Mouse (Mus musculus): ENCODE results near the gene Dnajb14.
"Not testable (repeated sequence)": the region's sequence is repeated elsewhere in the genome, so short reads cannot be mapped to it uniquely, and the experiment has no call there.

Gene Dnajb14

DNA sequence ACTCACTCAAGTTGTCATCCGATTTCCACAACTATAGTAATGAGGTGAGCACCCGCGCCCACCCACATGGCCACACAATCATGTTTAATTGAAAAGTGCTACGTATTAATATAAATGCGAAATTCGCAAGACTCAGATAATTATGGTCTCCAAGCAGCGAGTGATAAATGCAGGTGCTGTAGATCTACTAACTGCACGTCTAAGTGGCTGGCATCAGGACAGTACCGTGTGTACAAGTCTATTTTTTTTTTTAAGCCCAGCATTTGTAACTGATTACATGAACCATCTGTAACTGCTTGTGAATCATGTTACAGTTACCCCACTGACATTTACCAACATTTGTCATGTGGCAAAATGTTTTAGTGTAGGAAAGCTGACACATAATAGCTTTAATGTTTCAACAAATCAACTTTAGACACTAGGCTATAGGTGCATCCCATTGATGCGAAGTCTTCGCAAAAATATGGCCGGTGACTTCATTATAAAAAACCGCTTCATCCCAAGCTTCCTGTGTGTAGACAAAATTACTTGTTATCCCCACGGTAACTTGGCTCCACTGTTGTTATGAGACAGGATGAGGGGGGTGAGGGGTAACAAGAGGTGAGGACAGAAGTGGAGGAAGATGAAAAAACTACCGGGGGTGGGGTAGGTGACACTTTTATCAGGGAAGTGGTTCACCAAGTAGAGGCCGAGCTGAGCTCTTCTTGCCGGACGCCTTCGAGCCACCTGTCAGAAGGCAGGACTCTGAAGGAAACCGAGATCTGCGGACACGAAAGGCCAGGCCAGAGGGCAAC, 3.9 kb upstream of the Dnajb14 start:
- no peak for DNase-seq (ENCODE audit: inconsistent ontology term)

DNA sequence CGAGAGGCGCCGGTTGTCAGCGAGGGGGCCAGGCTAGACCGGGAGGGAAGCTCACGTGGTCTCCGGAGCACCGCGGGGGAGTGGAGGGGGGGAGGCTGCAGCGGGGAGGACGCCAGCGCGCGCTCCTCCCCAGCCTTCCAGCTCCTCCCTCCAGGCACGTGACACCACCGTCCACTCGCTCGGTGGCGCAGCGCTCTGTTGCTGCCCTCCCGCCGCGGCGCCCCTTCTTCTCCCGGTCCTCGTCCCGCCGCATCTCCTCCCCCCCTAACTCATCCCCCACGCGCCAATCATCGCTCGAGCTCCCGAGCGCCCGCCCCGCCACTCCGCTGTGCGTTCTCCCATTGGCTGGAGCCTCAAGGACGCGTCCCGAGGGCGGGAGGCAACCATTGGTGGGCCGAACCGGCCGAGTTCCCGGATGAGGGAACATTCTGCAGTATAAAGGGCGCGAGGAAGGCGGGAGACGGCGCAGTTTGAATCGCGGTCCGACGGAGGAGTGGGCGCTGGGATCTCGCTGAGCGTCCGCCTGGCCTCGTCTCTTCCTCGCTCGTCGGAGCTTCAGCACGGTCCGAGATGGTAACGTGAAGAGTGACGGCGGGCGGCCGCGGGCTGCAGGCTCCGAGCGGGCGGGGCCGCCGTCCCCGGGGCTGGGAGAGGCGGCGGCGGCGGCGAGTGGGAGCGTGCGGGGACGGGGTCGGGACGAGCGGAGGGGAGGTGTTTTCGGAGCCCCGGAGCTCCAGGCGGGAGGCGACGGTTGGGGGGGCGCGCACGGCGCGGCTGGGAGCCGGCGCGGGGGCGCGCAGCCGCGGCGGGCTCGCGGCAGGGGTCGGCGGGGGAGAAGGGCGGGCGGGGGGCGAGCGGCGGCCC, 3.1 kb upstream of the Dnajb14 start, which contains the start of gene H2afz:
TSS of gene H2afz (plus strand) at position 364 of the 864 bp plus-strand sequence.
- DNase-seq (ENCODE audit: inconsistent ontology term), result peak; percentile 99

DNA sequence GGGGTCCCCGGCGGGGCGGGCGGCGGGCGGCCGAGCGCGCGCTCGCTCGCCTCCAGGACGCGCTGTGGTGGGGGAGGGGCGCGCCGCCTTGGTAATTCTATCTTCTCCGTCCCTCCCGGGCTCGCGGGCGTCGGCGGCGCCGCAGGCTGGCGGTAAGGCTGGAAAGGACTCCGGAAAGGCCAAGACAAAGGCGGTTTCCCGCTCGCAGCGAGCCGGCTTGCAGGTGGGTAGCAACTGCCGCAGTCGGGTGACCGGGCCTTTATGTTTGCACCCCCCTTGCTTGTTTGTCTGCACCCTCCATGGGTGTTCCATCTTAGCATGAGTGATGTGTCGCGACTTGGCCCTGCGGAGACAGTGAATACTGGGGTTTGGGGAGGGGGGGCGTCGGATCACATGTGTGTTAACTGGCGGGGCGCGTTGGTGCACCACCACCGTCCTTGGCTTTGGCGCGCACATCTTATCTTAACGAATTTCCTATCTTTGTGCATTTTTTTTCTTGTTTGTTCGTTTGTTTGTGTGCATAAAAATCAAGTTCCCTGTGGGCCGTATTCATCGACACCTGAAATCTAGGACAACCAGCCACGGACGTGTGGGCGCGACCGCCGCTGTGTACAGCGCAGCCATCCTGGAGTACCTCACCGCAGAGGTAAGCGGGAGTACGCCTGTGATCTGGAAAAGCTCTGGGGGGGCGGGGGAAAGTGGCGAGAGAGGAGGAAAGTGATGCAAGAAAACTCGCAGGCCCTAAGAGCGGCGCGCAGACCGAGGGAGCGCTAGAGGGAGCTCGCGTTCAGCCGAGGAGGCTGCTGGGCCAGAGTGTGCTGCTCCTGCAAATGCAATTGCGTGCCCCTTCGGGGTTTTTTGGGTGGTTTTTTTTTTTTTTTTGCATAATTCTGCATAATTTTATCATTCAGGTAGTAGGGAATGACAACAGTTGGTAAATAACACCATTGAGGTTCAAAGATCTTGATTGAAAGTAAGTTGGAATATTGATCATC, 2.2 kb upstream of the Dnajb14 start:
- DNase-seq (ENCODE audit: inconsistent ontology term), result peak; percentile 94

DNA sequence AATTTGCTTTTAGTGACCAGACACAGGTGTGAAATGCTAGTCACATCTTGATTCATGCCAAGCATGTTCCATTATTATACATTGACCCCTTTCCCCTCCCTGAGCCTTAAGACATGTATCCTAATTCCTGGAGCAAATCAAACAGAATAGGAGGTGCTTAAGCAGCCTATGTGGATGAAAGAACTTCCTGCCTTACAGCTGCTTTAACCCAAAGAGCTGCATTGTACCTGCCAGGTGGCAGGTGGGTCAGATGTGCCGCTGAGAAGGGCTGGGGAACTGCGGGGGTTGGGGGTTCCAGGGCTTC, 390 bp upstream of the Dnajb14 start:
- DNase-seq (ENCODE audit: inconsistent ontology term), result no peak

DNA sequence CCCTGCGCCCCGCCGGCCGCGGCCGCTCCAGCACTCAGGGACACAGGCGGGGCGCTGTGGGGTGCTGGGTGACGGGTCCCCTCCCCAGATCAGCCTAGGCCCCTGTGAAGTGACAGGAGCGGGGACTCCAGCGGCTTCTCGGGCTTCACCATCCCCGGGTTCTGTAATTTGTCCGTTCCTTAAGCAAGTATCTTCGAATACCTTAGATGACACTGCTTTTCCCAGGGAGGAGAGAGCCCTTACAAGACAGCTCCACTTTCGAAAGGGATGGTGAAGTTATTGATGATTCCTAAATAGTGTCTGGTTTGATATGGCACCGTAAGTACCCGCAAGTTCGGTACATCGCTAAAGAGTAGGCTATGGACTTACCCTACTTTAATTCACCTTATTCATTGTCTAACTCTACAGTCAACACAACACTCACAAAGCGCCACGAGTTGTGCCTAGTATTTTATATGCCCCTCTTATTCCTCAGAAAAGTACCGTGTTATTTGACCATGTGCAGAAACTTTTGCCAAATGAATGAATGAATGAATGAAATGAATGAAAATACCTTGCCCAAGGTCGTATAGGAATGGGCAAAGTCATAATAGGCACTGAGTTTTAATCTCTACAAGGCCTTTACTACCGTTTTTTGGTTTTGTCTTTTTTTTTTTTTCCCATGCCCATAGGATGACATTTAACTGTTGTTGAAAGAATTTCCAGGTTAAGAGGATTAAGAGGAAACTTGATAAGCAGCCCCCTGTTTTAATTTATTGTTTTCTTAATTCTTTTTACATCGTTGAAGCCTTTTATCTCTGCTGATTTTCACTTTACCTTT, 829 bp downstream of the Dnajb14 start:
- DNase-seq (ENCODE audit: inconsistent ontology term), result peak; percentile 45

DNA sequence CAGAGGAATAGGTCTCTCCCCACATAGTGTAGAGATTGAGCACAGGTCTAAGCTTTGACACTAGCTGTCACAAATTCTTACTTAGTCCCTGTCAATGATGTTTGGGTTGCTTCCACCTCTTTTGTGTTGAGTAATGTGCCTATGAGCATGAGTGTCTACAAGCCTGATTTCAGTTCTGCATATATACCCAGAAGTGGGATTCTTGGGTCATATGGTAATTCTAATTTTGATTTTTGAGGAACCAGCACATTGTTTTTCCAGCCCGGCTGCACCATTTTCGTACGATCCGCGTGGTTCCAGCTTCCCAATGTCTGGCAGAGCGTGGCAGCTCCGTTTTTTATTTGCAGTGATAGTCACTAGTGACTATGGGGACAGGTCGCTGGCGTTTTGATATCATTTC, 1.9 kb downstream of the Dnajb14 start:
- DNase-seq (ENCODE audit: inconsistent ontology term), result no peak

DNA sequence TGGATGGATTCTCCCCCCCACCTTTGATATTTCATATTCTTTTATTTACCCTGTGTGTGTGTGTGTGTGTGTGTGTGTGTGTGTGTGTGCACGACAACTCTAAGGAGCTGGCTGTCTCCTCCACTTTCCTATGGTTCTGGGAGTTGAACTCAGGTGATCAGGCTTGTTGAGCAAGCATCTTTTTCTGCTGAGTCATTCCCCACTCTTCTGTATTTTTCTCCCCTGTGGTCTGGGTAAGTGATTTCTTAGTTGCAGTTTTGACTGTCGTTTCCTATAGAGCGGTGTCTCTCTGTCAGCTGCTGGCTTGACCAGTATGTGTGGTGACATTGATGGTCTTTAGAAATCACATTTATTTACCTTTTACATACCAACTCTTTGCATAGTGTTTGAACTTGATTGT, 11.8 kb downstream of the Dnajb14 start:
- DNase-seq (ENCODE audit: inconsistent ontology term), result no peak

DNA sequence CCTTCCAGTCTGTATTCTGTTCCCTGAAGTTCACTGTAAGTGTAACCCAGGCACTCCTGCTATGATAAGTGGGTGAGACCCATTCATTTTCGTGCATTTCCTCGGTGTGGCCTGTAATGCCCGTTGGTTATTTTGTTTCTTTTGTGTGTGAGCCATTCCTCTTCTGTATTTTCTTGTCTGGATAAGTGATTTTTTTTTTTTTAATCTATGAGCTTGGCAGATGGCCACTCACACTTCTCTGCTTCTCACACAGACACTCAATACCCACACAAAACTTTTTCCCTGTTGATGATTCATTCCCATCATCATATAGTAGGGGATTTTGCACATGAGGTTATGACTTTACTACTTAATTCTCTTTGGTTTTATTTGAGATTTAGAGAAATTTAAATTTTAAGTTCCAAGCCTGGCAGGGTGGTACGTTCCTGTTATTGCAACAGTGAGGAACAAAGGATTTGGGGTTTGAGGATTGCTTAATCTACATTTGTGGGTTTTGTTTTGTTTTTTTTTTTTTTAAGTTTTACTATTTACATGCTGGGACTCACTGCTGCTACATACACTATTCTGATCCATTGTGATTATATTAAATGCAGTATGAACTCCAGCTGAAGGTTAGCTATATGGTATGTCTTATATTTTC, 12.8 kb downstream of the Dnajb14 start:
- DNase-seq (ENCODE audit: inconsistent ontology term), result no peak

DNA sequence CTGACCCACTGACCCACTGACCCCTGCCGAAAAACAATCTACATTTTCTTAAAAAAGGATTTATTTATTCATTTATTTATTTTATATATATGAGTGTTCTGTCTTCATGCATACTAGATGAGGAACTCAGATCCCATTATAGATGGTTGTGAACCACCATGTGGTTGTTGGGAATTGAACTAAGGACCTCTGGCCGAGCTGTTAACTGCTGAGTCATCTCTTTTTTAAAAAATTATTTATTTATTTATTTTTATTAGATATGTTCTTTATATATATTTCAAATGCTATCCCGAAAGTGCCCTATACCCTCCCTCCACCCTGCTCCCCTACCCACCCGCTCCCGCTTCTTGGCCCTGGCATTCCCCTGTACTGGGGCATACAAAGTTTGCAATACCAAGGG, 13.6 kb downstream of the Dnajb14 start:
- no peak for DNase-seq (ENCODE audit: inconsistent ontology term)

DNA sequence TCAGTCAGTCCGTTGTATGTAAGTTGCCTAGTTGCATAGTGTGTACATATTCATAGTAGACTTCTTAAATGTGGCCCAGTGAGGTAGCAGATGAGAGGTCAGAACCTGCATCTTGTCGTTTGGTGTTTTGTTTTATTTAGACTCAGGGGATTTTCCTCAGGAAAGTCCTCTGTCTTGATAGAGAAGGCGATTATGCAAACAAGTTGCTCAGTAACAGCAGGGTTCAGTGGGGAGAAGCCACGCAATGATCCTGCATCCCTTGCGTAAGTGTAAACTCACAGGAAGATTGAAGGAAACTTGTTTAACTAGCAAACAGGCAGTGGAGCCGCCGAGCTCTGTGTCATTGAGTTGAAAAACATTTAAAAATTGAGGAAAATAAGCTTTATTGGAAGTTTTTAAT, 20.5 kb downstream of the Dnajb14 start:
- no peak for DNase-seq (ENCODE audit: inconsistent ontology term)

DNA sequence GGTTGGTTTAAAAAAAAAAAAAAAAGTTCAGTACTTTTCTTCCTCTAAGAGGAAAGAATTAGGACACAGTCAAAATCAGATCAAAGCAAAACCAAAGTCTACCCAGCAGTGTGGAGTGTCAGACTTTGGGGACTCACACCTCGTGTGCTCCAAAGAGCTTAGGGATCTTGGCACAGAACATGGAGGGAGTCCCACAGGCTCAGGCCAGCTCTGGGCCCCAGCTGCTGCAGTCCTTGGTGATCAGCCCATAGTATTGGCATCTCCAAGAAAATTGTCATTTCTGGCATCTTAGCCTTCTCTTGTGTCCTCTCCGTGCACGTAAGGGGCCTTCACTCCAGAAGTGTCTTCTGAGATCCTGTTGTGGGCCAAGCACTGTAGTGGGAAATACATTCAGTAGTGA, 23.6 kb downstream of the Dnajb14 start:
- DNase-seq (ENCODE audit: inconsistent ontology term), result no peak

DNA sequence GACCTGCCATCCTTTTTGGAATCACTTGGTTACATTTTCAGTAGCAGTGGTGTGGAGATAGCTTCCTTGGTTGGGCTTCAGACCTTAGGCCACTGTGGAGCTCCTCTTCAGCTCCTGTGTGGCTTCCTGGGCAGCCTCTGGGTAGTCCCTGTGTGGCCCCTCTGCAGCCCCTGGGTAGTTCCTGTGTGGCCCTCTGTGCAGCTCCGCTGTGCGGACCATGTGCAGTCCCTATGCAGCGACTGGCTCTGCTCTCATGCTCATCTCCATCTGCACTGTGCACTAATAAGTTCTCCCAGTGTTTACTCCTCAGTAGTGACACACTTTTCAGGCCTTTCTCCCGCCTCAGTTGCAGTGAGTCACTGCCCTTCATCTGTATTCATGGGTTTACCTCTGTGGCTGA, 24.6 kb downstream of the Dnajb14 start:
- peak; percentile 22 for DNase-seq (ENCODE audit: inconsistent ontology term)

DNA sequence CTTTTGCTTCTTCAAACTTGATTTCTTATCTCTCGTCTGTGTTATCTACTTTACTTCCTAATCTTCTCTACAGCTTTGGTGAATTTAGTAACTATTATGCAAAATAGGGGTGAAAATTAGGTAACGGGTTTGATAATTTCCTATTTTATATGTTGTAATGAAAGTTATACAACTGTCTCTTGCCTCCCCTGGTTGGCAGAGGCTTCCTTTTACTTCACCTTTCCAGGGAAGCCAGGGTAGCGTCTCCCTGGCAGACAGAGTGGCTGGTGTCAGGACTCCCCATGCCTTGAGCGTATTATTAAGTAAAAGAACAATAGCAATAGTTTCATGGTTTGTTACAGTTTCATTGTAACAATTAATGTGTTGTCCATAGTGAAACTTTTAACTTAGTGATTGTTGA, 26.3 kb downstream of the Dnajb14 start:
- no peak for DNase-seq (ENCODE audit: inconsistent ontology term)

DNA sequence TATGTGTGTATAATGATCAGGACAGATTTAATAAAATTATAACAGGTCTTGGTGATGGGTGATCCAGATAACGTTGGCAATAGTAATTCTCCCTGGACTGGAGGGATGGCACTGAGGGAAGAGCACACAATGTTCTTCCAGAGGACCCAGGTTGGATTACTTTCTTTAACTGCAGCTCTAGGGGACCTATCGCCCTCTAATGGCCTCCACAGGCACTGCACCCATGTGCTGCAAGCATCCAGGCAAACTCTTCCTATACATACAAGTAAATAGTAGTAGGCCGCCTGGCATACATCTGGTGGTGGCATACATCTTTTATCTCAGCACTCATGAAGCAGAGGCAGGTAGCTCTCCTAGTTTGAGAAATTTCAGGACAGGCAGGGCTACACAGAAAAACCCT, 27.7 kb downstream of the Dnajb14 start:
- DNase-seq (ENCODE audit: inconsistent ontology term), result no peak

DNA sequence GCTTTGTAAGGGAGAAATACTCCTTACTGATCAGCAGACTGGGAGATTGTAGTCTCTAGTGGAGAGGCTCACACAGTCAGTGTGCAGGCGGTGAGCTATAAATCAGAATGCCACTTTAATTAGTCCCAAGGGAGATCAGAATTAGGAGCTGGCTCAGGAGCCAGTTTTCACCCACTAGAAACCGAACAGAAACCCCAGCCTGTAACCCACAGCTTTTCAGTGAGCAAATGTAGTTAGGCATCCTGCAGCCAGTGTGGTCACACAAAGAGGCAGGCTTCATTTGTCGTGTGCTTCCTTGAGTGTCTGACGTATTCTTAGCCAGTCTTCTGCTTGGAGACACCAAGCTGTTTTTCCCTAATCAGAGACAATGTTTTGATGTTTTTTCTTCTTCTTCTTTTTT, 28.9 kb downstream of the Dnajb14 start:
- no peak for DNase-seq (ENCODE audit: inconsistent ontology term)

DNA sequence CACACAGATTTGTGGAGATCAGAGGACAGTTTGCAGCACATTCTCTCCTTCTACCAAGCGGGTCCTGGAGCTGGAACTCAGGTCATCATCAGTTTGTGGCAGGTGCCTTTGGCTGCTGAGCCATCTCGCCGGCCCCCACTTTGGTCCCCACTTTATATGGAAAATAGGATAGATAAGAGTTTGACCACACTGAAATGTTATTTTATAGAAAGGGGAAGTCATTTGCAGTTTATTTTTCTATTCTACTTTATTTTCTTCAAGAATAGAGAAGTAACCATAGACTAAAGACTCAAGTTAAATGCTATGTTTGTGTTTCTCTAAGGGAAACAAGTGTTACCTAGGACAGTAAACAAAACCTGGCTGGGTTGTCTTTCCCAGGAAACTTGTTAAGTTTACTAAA, 29.4 kb downstream of the Dnajb14 start:
- no peak for DNase-seq (ENCODE audit: inconsistent ontology term)

DNA sequence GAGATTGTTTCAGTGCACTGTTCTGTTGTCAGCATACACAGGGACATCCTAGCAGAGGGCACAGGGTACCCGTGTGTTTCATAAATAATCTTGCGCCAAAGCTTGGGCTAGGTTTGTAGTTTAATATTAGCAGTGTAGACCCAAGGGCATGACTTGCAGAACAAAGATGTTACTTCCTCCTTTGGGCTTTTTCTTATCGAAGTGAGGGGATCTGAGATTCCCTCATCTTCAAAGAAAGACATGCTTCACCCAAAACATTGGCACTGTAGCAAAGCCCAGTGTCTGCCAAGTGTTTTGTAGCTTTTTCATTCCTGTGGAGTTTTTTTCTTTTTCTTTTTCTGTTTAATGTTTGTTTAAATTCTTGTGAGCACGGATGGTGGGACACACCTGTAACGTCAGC, 30.2 kb downstream of the Dnajb14 start:
- DNase-seq (ENCODE audit: inconsistent ontology term), result no peak

DNA sequence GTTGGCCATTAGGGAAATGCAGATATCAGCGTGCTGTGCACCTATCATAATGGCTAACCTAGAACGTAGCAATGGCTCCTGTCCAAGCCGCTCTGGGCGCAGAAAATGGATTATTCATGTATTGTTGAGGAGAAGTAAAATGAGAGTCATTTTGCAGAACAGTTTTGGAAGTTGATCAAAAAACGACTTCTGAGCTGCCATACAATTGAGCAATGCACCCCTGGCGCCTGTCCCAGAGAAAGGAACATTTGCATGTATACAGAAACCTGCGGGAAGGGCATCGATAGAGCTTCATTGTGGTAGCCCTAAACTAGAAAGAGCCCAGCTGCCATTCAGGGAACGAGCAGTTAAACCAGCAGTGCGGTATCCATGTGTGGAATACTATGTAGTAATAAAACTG, 32.7 kb downstream of the Dnajb14 start:
- no peak for DNase-seq (ENCODE audit: inconsistent ontology term)

DNA sequence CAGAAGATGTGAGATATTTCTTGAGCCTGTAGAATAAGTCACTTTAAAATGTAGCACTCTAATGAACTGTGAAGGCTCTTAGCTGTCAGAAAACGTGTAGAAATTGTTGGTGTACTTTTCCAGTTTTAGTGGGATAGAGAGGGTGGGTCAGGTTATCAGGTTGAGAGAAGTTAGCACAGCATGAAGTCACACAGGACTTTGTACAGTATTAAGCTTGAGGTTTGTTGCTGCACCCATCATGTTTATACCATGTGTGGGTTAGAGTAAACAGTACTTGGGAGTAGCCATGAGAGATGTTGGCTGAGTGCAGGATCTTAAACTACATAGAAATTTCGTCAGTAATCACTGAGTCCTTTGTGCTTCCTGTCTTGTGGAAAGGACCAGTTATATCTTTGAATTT, 45.6 kb downstream of the Dnajb14 start:
- DNase-seq (ENCODE audit: inconsistent ontology term), result no peak

DNA sequence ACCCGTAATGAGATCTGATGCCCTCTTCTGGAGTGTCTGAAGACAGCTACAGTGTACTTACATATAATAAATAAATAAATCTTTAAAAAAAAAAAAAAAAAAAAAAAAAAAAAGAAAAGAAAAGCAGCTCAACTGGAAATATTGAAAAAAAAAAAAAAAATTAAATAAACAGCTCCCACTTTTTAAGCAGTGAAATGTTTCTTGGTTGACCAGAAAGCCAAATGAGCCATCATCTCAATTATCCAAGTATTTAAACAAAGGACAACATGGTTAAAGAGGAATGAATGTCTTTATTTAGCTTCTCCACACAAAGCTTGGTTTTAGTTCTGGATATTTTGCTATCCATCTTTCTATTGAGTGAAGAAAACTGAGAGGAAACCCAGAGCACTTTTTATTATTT, 47.1 kb downstream of the Dnajb14 start:
- DNase-seq (ENCODE audit: inconsistent ontology term), result not testable (repeated sequence)
